Mouse (Mus musculus) midbrain, embryonic 14.5 days (tissue): ENCODE data around the gene Mark3. TPM values are rescaled to one million over a fixed set of nuclear protein-coding genes. Genes with fewer than 3 reads are reported as not detected.

Experiments
- ATAC-seq: fragments of 200-750 bp; cut with Nextera tagmentation; 2 replicates; pipeline ENCODE4 v1.8.0; 2017; ENCODE audit warnings: moderate number of reproducible peaks, moderate library complexity; ENCODE audit not compliant: low FRiP score, low TSS enrichment
- DNase-seq: peaks from one replicate; pipeline ENCODE4 v3.0.0-alpha.2; 2015
- H3K27ac ChIP-seq: fragments of 300-500 bp; sonication (generic); replicated peaks from 2 replicates; pipeline ENCODE4 v1.5.1; 2014; ENCODE audit warnings: mild to moderate bottlenecking, low read depth, low read length, moderate library complexity
- H3K27me3 ChIP-seq: fragments of 300-500 bp; sonication (generic); 2 replicates; pipeline ENCODE4 v1.6.1; 2014; ENCODE audit warnings: low read length, control low read depth, mixed read lengths; ENCODE audit not compliant: control insufficient read depth, insufficient read depth
- H3K36me3 ChIP-seq: fragments of 300-500 bp; sonication (generic); 2 replicates; pipeline ENCODE4 v1.6.1; 2014; ENCODE audit warnings: low read length, control low read depth; ENCODE audit not compliant: control insufficient read depth, insufficient read depth
- H3K4me1 ChIP-seq: fragments of 300-500 bp; sonication (generic); 2 replicates; pipeline ENCODE4 v1.6.1; 2014; ENCODE audit warnings: mild to moderate bottlenecking, antibody characterized with exemption, low read length, control low read depth; ENCODE audit not compliant: control insufficient read depth, insufficient read depth
- H3K4me2 ChIP-seq: fragments of 300-500 bp; sonication (generic); 2 replicates; pipeline ENCODE4 v1.6.1; 2014; ENCODE audit warnings: mild to moderate bottlenecking, low read length, moderate library complexity
- H3K4me3 ChIP-seq: fragments of 300-500 bp; sonication (generic); replicated peaks from 2 replicates; pipeline ENCODE4 v1.5.1; 2014; ENCODE audit warnings: low read depth, low read length
- H3K9ac ChIP-seq: fragments of 300-500 bp; sonication (generic); replicated peaks from 2 replicates; pipeline ENCODE4 v1.6.1; 2014; ENCODE audit warnings: mild to moderate bottlenecking, low read length, moderate library complexity
- H3K9me3 ChIP-seq: fragments of 300-500 bp; sonication (generic); 2 replicates; pipeline ENCODE4 v1.6.1; 2016; ENCODE audit warnings: low read length, control low read depth, mixed read lengths; ENCODE audit not compliant: control insufficient read depth
- WGBS: fragments of 180-500 bp; shearing (Covaris S2); extraction: QIAGEN DNeasy Blood & Tissue Kit; methylation state at CpG from one replicate; pipeline ENCODE4 v1.1.7; 2014; 5-methylcytosine and 5-hydroxymethylcytosine counted together
- polyA plus RNA-seq: library from polyadenylated mRNA; unstranded; fragments of >200 nt; fragmentation: Nextera tagmentation; extraction: Ambion mirVana; gene quantifications from 2 replicates; pipeline ENCODE4 v1.2.1, GENCODE M21; 2014

Mark3 gene
- polyA plus RNA-seq, 1 experiment from 2014 or later = 76.7 TPM

DNA sequence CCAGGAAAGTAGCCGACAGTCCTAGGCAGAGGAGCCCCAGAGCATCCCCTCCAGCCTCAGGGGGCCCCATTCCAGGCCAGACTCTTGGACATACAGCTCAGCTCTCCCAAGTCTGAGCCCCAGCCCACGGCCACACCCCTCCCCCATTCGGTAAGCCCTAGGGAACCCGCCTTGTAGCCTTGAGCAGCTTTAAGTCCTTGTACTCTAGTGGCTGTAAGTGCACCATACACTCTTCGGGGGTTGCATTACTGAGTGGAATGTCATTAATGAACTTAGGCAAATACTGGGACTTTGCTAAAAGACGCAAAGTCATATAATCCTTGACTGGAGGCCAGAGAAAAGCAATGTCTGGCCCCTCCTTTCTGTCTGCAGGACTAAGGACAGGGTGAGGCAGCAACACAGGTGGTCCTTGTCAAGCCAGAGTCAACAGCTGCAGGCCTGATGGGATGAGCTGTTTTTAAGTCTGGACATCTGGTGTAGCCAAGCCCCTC lies 89.9 kb downstream of the Mark3 start:
- Histone ChIP-seq H3K4me2 (no peak overlapping the region), H3K36me3 (peaks cover 34% of the 10 kb centered on the region), H3K4me1 (peaks cover 11% of the 10 kb centered on the region), H3K9me3 (no peaks in the 10 kb centered on the region), H3K27ac (no peak overlapping the region), H3K9ac (no peak overlapping the region), H3K27me3 (no peaks in the 10 kb centered on the region), H3K4me3 (no peak overlapping the region)
- WGBS = 40% methylated on average over 6 of the region's 6 CpGs
- no peak for ATAC-seq
- peak; percentile 19 for DNase-seq

DNA sequence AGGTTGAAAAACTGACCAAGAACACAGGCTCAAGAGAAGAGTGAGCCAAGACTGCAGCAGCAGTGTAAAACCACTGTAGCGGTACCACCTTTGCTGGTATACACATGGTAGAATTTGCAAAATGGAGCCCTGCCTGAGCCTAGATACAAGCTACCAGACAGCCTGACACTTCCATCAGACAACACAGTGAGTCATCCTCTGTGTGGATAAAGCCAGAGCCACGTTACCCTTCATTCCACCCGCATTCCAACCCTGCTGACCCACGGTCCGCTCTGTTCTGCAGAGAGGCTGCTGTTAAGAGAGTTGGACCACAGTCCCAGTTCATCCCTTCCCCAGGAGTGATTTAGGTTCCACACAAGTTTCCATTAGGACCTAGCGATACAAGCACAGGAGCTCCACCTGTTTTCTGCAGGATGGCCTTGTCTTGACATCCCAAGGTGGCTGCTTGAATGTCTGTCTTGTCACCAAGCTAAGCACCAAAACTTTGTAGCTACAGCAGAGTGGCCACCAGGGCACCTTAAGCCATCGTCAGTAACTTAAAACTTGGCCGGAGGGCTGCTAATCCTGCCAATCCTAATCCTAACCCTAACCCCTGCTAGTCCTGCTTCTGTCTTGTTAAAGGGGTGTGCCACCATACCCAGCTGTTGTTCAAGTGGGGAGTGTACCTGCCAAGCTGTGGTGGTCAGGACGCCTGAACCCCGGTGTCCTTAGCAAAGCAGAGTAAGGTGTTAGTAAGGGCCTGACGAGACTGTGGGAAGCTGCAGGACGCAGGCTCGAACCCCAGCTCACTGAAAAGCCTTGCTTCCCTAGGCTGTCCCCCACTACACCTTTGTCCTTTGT lies 90.9 kb downstream of the Mark3 start:
- Histone ChIP-seq H3K4me1 (peaks cover 16% of the 10 kb centered on the region), H3K27me3 (no peaks in the 10 kb centered on the region), H3K27ac (peak overlapping the region; percentile 32; the same call in 1 of the 2 replicates), H3K4me3 (no peak overlapping the region), H3K9ac (no peak overlapping the region), H3K4me2 (no peak overlapping the region), H3K36me3 (peaks cover 43% of the 10 kb centered on the region), H3K9me3 (no peaks in the 10 kb centered on the region)
- no peak for DNase-seq
- 82% methylated on average over 13 of the region's 13 CpGs for WGBS
- no peak for ATAC-seq

DNA sequence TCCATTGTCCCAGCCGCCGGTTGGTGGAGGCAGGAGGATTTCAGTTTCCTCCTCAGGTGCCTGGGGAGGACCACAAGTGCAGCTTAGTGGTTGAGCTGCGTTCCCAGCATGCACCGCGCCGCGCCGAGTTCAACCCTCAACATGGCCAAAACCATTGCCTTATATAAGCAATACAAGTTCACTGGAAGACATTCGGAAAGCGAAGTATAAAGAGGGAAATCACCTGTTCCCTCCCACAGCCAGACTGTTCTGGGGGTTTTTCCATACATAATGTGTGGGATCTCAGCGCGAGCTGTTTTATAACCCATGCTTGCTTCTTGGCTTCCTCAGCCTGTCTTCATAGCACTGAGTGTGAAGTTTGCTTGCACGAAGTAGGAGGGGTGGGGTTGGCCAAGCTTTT lies 92.1 kb downstream of the Mark3 start:
- no peak overlapping the region for H3K4me2 ChIP-seq
- no peaks in the 10 kb centered on the region for H3K9me3 ChIP-seq
- no peak overlapping the region for H3K27ac ChIP-seq
- ATAC-seq = no peak
- H3K4me1 ChIP-seq = peaks cover 19% of the 10 kb centered on the region
- no peak overlapping the region for H3K4me3 ChIP-seq
- no peak for DNase-seq
- WGBS = 79% methylated on average over 13 of the region's 13 CpGs
- H3K27me3 ChIP-seq = no peaks in the 10 kb centered on the region
- H3K9ac ChIP-seq = no peak overlapping the region
- peaks cover 48% of the 10 kb centered on the region for H3K36me3 ChIP-seq

DNA sequence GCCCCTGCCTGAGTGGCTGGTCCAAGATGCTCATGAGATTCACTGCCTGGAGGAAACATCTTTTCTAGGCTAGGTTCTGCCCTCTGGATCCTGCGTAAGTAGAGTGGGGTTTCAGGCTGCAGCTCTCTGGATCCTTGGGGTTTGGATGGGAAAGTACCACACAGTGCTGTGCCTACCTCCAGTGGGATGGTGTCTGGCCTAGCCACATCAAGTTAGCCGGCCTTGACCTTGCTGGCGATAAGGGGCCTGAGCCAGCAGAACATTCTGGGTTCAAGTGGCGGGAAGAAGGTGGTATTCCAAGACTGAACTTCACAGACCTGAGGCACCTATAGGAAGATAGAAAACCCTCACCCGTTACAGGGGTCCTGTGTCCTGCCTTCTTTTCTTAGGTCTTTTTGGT lies 93.1 kb downstream of the Mark3 start:
- Histone ChIP-seq H3K36me3 (peaks cover 48% of the 10 kb centered on the region), H3K4me3 (no peak overlapping the region), H3K4me2 (no peak overlapping the region), H3K4me1 (peaks cover 20% of the 10 kb centered on the region), H3K9ac (no peak overlapping the region), H3K27me3 (no peaks in the 10 kb centered on the region), H3K27ac (0 out of 2 replicates have a peak overlapping the region, but pooled peaks have one; percentile 5), H3K9me3 (no peaks in the 10 kb centered on the region)
- ATAC-seq (no peak), DNase-seq (no peak)
- 91% methylated on average over 5 of the region's 5 CpGs for WGBS

GRCm38 (mm10) chr12:111668457-111668912 lies 94.2 kb downstream of the Mark3 start:
- H3K27ac ChIP-seq = peak overlapping the region; percentile 74
- WGBS = under 1% methylated on average over 8 of the region's 8 CpGs
- no peaks in the 10 kb centered on the region for H3K9me3 ChIP-seq
- H3K9ac ChIP-seq = peak overlapping the region; percentile 95; the same call in 1 of the 2 replicates
- peaks cover 48% of the 10 kb centered on the region for H3K36me3 ChIP-seq
- peak; percentile 98 for DNase-seq
- peak overlapping the region; percentile 88 for H3K4me3 ChIP-seq
- no peaks in the 10 kb centered on the region; the same call in 1 of the 2 replicates for H3K27me3 ChIP-seq
- peak; percentile 57 for ATAC-seq
- H3K4me1 ChIP-seq = peaks cover 26% of the 10 kb centered on the region
- peak overlapping the region; percentile 96 for H3K4me2 ChIP-seq

DNA sequence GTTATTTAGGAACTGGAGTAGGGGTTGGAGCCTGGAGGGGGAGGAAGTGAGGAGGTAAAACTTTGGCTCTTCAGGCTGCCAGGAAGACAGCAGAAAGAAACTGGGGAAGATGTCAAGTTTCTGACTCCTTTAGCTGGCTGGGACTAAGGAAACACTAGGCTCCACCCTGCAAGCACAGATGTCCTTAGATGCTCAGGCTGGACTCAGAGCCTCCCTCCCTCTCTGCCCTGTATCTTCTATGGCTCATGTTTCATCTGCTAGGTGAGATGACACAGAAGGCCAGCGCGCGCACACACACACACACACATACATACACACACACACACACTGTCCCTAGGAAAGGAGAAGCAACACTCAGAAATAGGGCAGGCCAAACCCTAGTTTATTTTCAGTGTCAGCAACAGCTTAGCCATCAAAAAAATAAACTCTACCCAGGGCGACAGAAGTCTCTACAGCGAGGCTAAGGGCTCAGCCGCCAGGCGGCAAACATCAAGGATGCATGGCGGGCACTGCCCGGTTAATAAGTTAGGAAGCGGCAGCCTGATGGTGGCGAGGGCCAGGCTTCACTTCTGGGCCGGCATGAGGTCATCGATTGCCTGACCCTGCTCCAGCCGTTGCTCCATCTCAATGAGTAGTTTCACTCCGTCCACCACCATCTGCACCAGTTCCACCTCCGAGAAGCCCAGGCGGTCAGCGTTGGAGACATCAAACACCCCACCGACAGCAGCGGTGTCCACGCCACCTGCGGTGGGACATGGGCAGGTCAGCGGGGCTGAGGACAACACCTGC lies 94.9 kb downstream of the Mark3 start:
- Histone ChIP-seq H3K4me3 (peak overlapping the region; percentile 88), H3K27me3 (no peaks in the 10 kb centered on the region; the same call in 1 of the 2 replicates), H3K9me3 (no peaks in the 10 kb centered on the region), H3K9ac (peak overlapping the region; percentile 95; the same call in 1 of the 2 replicates), H3K36me3 (peaks cover 48% of the 10 kb centered on the region), H3K4me1 (peaks cover 23% of the 10 kb centered on the region), H3K4me2 (peak overlapping the region; percentile 96), H3K27ac (peak overlapping the region; percentile 74)
- peak; percentile 33 for DNase-seq
- ATAC-seq = no peak
- WGBS = 42% methylated on average over 23 of the region's 23 CpGs

GRCm38 (mm10) chr12:111669961-111670360 lies 95.6 kb downstream of the Mark3 start:
- H3K9ac ChIP-seq = peak overlapping the region; percentile 95
- 31% methylated on average over 8 of the region's 8 CpGs for WGBS
- peak overlapping the region; percentile 96 for H3K4me2 ChIP-seq
- peaks cover 44% of the 10 kb centered on the region for H3K36me3 ChIP-seq
- no peaks in the 10 kb centered on the region for H3K9me3 ChIP-seq
- no peaks in the 10 kb centered on the region; the same call in 1 of the 2 replicates for H3K27me3 ChIP-seq
- ATAC-seq (no peak), DNase-seq (no peak)
- H3K4me3 ChIP-seq = peak overlapping the region; percentile 88
- peak overlapping the region; percentile 94; the same call in 1 of the 2 replicates for H3K27ac ChIP-seq
- peaks cover 23% of the 10 kb centered on the region for H3K4me1 ChIP-seq

GRCm38 (mm10) chr12:111670371-111670971 lies 96.1 kb downstream of the Mark3 start:
- ATAC-seq (no peak), DNase-seq (peak; percentile 47)
- under 1% methylated on average over 28 of the region's 29 CpGs for WGBS
- peak overlapping the region; percentile 88 for H3K4me3 ChIP-seq
- H3K36me3 ChIP-seq = peaks cover 43% of the 10 kb centered on the region
- H3K27ac ChIP-seq = peak overlapping the region; percentile 94
- peak overlapping the region; percentile 95 for H3K9ac ChIP-seq
- H3K4me1 ChIP-seq = peaks cover 23% of the 10 kb centered on the region
- peak overlapping the region; percentile 96 for H3K4me2 ChIP-seq
- no peaks in the 10 kb centered on the region; the same call in 1 of the 2 replicates for H3K27me3 ChIP-seq
- H3K9me3 ChIP-seq = no peaks in the 10 kb centered on the region
